In the genomic region with DNA sequence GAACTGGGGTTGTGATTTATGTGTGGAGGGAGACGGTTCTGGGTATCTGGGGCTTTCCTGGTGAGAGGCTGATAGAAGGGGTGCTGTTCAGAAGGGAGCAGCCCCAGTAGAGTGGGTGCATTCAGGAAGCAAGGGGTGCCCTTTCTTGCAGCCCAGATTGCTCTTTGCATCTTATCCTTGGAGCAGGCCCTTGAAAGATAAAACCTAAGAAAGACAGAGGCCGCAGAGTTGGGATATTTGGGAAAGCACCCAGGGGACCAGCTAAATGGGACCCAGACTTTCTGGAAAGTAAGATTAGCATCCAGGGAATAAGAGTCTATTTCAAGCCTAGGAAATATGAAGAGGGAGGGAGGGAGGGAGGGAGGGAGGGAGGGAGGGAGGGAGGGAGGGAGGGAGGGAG, we compare ENCODE assay signal across 19 mouse cellular contexts.
"Had no signal": no experiment of that assay in that cellular context is flagged by ENCODE, and none has a peak within 500 bp of the region (broad histone marks: within the 10 kb centered on the region; RNA-seq: fewer than 3 reads in every experiment).

No protein-coding gene starts in this region.

- H3K27ac ChIP-seq: midbrain, embryonic 10.5 days; neural tube, embryonic 13.5 days; neural tube, embryonic 15.5 days had no signal

- ATAC-seq: midbrain, embryonic 16.5 days had no signal

- H3K4me1 ChIP-seq: midbrain, embryonic 12.5 days; neural tube, embryonic 13.5 days; neural tube, embryonic 15.5 days had no signal

- DNase-seq: lung, adult 18-20 months; lung, embryonic 14.5 days; lung, postnatal 10 days; lung, postnatal 4 days; midbrain, embryonic 14.5 days; retina, postnatal 1 day; right cerebral cortex, adult 18-20 months; right cerebral cortex, postnatal 25 days; right cerebral cortex, postnatal 4 days; spleen, adult 18-20 months; thymus, adult 18-20 months; thymus, postnatal 14 days; thymus, postnatal 36 days had no signal

- H3K4me2 ChIP-seq: lung, embryonic 14.5 days; midbrain, embryonic 12.5 days; neural tube, embryonic 13.5 days; neural tube, embryonic 15.5 days had no signal

- H3K9me3 ChIP-seq: midbrain, embryonic 10.5 days; midbrain, embryonic 12.5 days; neural tube, embryonic 13.5 days; neural tube, embryonic 15.5 days had no signal

- H3K36me3 ChIP-seq: midbrain, embryonic 10.5 days; midbrain, embryonic 12.5 days; neural tube, embryonic 13.5 days; neural tube, embryonic 15.5 days had no signal

- H3K9ac ChIP-seq: lung, embryonic 14.5 days; midbrain, embryonic 12.5 days; neural tube, embryonic 13.5 days; neural tube, embryonic 15.5 days had no signal

- H3K4me3 ChIP-seq: midbrain, embryonic 10.5 days; midbrain, embryonic 12.5 days; myocyte; neural tube, embryonic 13.5 days; neural tube, embryonic 15.5 days had no signal

- H3K27me3 ChIP-seq: neural tube, embryonic 13.5 days; neural tube, embryonic 15.5 days had no signal
